Mouse (Mus musculus) small intestine, adult 2 months (tissue): Measurements from ENCODE around the gene Borcs5. TPM values are rescaled to one million over a fixed set of nuclear protein-coding genes. Genes with fewer than 3 reads are reported as not detected.
A peak's percentile ranks its signal among the peaks of the same experiment; 100 is the strongest.

Experiments used
- H3K27ac ChIP-seq: fragments of 200-500 bp; 2 replicates; pipeline ENCODE4 v1.5.1; 2012; ENCODE audit warnings: low read depth, low read length, control low read depth, inconsistent platforms; ENCODE audit not compliant: insufficient read depth
- H3K27me3 ChIP-seq: fragments of 200-500 bp; 2 replicates; pipeline ENCODE4 v1.6.1; 2012; ENCODE audit warnings: mild to moderate bottlenecking, moderate library complexity, low read length, inconsistent platforms; ENCODE audit not compliant: control insufficient read depth, insufficient read depth
- H3K36me3 ChIP-seq: fragments of 200-500 bp; 2 replicates; pipeline ENCODE4 v1.6.1; 2012; ENCODE audit warnings: mild to moderate bottlenecking, low read length, control low read depth, inconsistent platforms; ENCODE audit not compliant: control insufficient read depth, insufficient read depth
- H3K4me1 ChIP-seq: fragments of 200-500 bp; 2 replicates; pipeline ENCODE4 v1.6.1; 2012; ENCODE audit warnings: low read length, inconsistent platforms, mixed read lengths; ENCODE audit not compliant: control insufficient read depth, insufficient read depth, insufficient read length
- H3K4me3 ChIP-seq: fragments of 200-500 bp; 2 replicates; pipeline ENCODE4 v1.5.1; 2012; ENCODE audit warnings: low read depth, mild to moderate bottlenecking, control low read depth, inconsistent platforms, low read length, moderate library complexity
- CTCF ChIP-seq: fragments of 200-500 bp; IDR thresholded peaks from 2 replicates; pipeline ENCODE4 v1.5.1; 2012; ENCODE audit warnings: low read depth, mild to moderate bottlenecking, control low read depth, inconsistent platforms, low read length, moderate library complexity, mixed read lengths; ENCODE audit not compliant: insufficient replicate concordance, insufficient read length; ENCODE audit errors: extremely low read depth
- POLR2A ChIP-seq: fragments of 200-500 bp; IDR thresholded peaks from 2 replicates; pipeline ENCODE4 v1.6.1; 2012; ENCODE audit warnings: low read depth, mild to moderate bottlenecking, control low read depth, inconsistent platforms, low read length, moderate library complexity
- WGBS: fragments of 180-500 bp; shearing (Covaris S2); methylation state at CpG from one replicate; pipeline ENCODE4 v1.1.7; 2018; 5-methylcytosine and 5-hydroxymethylcytosine counted together
- polyA plus RNA-seq: library from polyadenylated mRNA; depleted of rRNA; stranded (reverse); fragments of >200 nt; gene quantifications from 2 replicates; pipeline ENCODE4 v1.2.3, GENCODE M21; 2012

Borcs5 gene
- polyA plus RNA-seq, 1 experiment, result 12.5 TPM

GRCm38 (mm10) chr6:134695625-134696024 lies 56.3 kb downstream of the Borcs5 start:
- WGBS, result 79% methylated on average over 3 of the region's 3 CpGs
- no peak for TF ChIP-seq CTCF
- no peak for TF ChIP-seq POLR2A
- Histone ChIP-seq H3K27ac (no peak overlapping the region), H3K4me3 (no peak overlapping the region), H3K27me3 (no peaks in the 10 kb centered on the region), H3K4me1 (peaks cover 15% of the 10 kb centered on the region; the same call in 1 of the 2 replicates), H3K36me3 (no peaks in the 10 kb centered on the region)

- Histone ChIP-seq H3K4me3 (no peak overlapping the region), H3K4me1 (peaks cover 15% of the 10 kb centered on the region), H3K27me3 (no peaks in the 10 kb centered on the region), H3K27ac (no peak overlapping the region), H3K36me3 (no peaks in the 10 kb centered on the region)
- WGBS, result 82% methylated on average over 4 of the region's 4 CpGs
- no peak for TF ChIP-seq CTCF
- TF ChIP-seq POLR2A, result no peak
Observed at GRCm38 (mm10) chr6:134696146-134696545, 56.8 kb downstream of the Borcs5 start.

GRCm38 (mm10) chr6:134696554-134696953 lies 57.2 kb downstream of the Borcs5 start:
- 79% methylated on average over 2 of the region's 2 CpGs for WGBS

GRCm38 (mm10) chr6:134698243-134698642 lies 58.9 kb downstream of the Borcs5 start:
- no peak overlapping the region for H3K27ac ChIP-seq
- no peaks in the 10 kb centered on the region for H3K27me3 ChIP-seq
- H3K4me1 ChIP-seq, result peaks cover 18% of the 10 kb centered on the region
- TF ChIP-seq POLR2A, result no peak
- no peak for TF ChIP-seq CTCF
- H3K36me3 ChIP-seq, result no peaks in the 10 kb centered on the region
- 95% methylated on average over 5 of the region's 5 CpGs for WGBS
- H3K4me3 ChIP-seq, result no peak overlapping the region

More at GRCm38 (mm10) chr6:134696554-134696953, 57.2 kb downstream of the Borcs5 start:
- Histone ChIP-seq H3K4me1 (peaks cover 18% of the 10 kb centered on the region), H3K27me3 (no peaks in the 10 kb centered on the region), H3K4me3 (no peak overlapping the region), H3K27ac (no peak overlapping the region), H3K36me3 (no peaks in the 10 kb centered on the region)
- no peak for TF ChIP-seq CTCF
- TF ChIP-seq POLR2A, result no peak

- Histone ChIP-seq H3K4me1 (peaks cover 12% of the 10 kb centered on the region), H3K27me3 (no peaks in the 10 kb centered on the region), H3K4me3 (no peak overlapping the region), H3K36me3 (no peaks in the 10 kb centered on the region), H3K27ac (peak overlapping the region; percentile 78)
- no peak for TF ChIP-seq CTCF
- no peak for TF ChIP-seq POLR2A
- 21% methylated on average over 8 of the region's 8 CpGs for WGBS
Observed at GRCm38 (mm10) chr6:134700451-134701210, 61.3 kb downstream of the Borcs5 start.

- 49% methylated on average over 6 of the region's 6 CpGs for WGBS
- H3K4me1 ChIP-seq, result peaks cover 12% of the 10 kb centered on the region
- peak overlapping the region; percentile 78 for H3K27ac ChIP-seq
- no peaks in the 10 kb centered on the region for H3K27me3 ChIP-seq
- H3K4me3 ChIP-seq, result no peak overlapping the region
- H3K36me3 ChIP-seq, result no peaks in the 10 kb centered on the region
- TF ChIP-seq CTCF, result 0 out of 2 replicates have a peak, but pooled peaks have one; percentile 4
- no peak for TF ChIP-seq POLR2A
Observed at GRCm38 (mm10) chr6:134701211-134701602, 61.9 kb downstream of the Borcs5 start.

- Histone ChIP-seq H3K27me3 (no peaks in the 10 kb centered on the region), H3K36me3 (no peaks in the 10 kb centered on the region), H3K4me3 (no peak overlapping the region), H3K27ac (no peak overlapping the region), H3K4me1 (peaks cover 12% of the 10 kb centered on the region)
- 95% methylated on average over 7 of the region's 7 CpGs for WGBS
- TF ChIP-seq POLR2A (no peak), CTCF (no peak)
Observed at GRCm38 (mm10) chr6:134702184-134702583, 62.9 kb downstream of the Borcs5 start.
